Mouse (Mus musculus) urinary bladder, adult 18-20 months (tissue): ENCODE data around the gene Stx18.

Source experiments
- DNase-seq, 2 experiments: peaks; one replicate each; pipeline ENCODE4 v3.0.0; 2022; ENCODE audit warnings: low spot score in 2 of 2, mixed read lengths in 2 of 2

Stx18 gene

GRCm38 (mm10) chr5:38080472-38080871 lies 41.9 kb downstream of the Stx18 start:
- no peak for DNase-seq

DNA sequence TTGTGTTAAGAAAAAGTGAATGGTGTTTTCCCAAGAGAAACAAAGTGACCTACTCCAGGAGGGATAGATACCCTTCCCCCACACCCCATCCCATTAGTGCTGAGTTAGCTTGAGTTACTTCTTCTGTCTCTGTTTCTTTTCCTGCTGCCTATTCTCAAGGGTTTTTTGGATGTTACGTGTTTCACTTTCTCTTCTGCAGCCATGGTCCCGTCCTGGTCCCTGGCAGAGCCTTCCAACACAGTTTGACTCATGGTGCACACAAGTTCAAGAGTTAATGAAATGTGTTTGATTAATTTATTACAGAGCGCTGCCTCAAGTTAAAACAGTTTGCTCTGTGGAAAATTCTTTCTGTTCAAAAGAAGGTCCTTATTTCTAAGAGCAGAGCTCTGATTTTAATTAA lies 44.0 kb downstream of the Stx18 start:
- DNase-seq, result no peak

DNA sequence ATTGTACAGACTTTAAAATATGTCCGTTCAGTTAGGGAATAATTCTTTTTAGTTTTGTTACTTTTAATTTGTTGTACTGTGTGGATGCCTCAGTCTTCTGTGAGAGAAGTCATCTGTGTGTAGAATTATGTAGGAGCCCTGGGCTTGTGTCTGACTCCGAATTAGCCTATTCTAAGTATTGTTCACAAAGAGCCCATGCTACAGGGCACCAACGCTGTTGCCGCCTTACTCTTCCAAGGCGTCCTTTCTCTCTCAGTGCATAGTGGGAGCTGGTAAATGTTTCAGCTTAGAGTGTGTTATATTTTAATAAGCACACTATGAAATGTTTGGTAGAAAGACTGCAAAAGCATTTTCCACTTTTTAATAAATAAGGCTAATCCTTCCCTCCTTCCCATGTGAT lies 44.8 kb downstream of the Stx18 start:
- DNase-seq, result no peak

GRCm38 (mm10) chr5:38084616-38085015 lies 46.1 kb downstream of the Stx18 start:
- no peak for DNase-seq

- no peak for DNase-seq
Observed at GRCm38 (mm10) chr5:38085561-38086392, 47.2 kb downstream of the Stx18 start.

DNA sequence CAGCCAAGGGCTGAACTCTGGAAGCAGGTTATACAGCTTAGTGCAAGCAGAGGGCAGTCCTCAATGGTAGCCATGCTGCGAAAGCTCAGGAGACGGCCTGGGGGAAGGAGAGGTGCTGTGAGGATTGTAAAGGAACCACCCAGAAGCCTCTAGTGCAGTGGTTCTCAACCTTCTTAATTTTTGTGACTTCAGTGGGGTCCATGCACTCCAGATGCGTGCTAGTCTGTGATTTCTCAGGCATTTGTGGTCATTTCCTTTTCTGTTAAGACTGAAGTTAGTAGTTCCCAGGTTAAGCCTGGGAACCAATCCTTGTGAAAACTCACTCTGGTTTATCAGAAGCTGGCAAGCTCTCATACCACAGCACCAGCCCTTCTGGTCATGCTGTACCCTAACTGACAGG lies 51.6 kb downstream of the Stx18 start:
- DNase-seq, result no peak

GRCm38 (mm10) chr5:38090581-38090980 lies 52.0 kb downstream of the Stx18 start:
- no peak for DNase-seq

GRCm38 (mm10) chr5:38091046-38091965 lies 52.8 kb downstream of the Stx18 start:
- no peak for DNase-seq

GRCm38 (mm10) chr5:38091966-38092304 lies 53.4 kb downstream of the Stx18 start:
- no peak for DNase-seq

DNA sequence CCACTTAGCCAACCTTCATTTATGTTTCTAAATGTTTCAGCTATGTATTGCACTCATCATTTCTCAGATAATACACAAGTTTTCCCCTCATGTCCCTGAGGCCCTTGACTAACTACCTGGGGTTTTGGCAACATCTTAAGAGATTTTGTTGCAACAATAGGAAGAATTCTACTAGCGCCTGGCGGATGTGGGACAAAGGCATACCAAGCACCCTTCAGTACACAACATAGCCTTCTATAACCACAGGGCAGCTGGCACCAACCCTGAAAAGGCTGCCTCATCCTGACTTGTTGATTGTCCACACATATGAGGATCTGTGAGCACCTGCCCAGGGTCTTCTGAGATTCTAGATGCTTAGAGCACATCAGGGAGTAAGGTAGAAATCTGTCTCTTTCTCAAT lies 55.8 kb downstream of the Stx18 start:
- DNase-seq, result no peak

GRCm38 (mm10) chr5:38097501-38098093 lies 59.1 kb downstream of the Stx18 start:
- DNase-seq, result no peak

DNA sequence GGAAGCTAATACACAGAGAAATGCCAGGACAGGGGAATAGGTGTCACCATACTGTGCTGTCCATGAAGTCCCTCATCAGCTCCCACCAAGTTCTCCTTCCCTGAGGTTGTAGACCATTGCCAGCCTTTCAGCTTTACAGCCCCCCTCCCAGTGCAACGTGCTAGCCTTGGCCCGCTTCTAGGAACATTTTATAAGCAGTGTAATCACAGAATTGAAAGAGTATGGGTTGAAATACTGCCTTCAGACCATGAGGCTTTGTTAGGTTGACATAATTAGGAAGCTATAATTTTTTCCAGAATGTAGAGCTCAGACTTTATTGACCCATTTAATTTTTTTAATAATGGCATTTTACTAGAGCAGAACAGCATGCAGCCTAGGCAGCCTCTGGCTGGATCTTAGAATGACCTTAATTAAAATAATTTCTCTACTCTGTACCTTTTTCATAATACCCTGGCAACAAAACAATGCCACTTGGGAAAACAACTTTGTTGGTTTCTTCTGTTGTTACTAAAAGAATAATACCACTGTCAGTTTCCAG lies 60.7 kb downstream of the Stx18 start:
- DNase-seq, result no peak

DNA sequence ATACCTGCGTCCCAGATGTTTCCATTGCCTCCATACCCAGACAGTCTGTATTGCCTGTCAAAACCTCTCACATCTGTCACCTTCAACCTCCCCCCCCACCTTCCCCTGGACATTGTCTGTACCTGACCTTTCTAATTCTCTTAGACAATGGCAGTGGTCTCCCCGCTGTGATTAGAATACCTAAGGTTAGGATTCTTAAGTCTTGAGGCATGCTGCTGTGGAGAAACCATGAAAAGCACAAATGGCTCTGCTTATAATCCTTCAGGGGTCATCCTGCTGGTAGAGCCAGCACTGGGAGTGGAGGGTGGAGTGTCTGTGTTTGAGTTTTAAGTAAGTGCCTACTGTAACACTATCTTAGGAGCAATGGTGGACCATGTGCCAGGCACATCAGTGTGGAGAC lies 64.4 kb downstream of the Stx18 start:
- no peak for DNase-seq

- DNase-seq, result no peak
Observed at GRCm38 (mm10) chr5:38106080-38106697, 67.6 kb downstream of the Stx18 start.

- no peak for DNase-seq
Observed at GRCm38 (mm10) chr5:38106807-38107206, 68.3 kb downstream of the Stx18 start.

DNA sequence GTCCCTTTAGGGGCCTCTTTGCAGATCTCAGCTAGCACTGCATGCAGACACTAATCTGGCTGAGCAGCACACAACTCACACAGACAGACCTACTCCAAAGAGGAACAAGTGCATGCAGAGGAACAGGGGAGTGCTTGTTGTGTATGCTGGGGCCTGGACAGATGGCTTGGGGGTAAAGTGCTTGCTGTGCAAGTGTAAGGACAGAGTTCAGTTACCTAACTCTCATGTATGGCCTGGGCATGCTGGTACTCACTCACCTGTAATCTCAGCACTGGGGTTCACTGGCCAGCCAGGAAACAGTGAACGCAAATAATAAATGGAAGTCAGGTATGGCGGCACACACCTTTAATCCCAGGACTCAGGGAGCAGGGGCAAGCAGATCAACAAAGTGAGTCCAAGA lies 76.0 kb downstream of the Stx18 start:
- no peak for DNase-seq

DNA sequence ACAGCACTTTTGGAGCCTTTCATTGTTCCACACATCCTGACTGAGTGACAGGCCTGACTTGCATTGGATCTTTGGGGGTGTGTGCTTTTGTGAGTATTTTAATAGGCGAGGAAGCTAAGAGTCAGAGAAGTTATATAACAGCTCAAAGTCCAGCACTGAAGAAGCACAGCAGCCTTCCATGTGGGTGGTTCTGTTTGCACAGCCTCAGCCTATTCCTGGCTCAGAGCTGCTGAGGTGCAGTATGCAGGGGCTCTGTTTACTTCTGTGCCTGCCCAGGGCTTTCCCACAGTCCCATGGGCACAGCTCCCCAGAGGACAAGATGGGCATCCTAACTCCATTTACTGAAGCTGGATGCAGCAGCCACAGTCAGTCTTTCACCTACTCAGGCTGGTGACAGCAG lies 78.5 kb downstream of the Stx18 start:
- DNase-seq, result no peak

DNA sequence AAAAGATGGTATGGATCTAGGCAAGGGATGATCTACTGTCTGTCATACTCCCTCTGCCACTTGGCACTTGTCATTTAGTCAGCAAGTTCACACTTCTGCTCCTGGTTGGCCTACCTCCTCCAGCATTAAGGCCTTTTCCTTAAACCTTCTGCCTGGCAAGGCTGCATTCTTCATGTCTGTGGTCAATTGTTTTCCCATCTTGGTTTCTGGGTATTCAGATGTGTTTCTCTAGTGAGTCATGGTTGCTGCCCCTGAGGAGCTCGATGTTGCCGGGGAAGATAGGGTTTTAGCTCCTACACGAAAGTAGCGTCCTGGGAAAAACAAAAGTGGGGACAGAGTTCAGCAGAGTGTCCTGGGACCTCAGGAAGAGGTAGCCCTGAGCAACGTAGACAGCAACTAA lies 80.7 kb downstream of the Stx18 start:
- no peak for DNase-seq

- DNase-seq, result no peak
Observed at GRCm38 (mm10) chr5:38121699-38122098, 83.2 kb downstream of the Stx18 start.

DNA sequence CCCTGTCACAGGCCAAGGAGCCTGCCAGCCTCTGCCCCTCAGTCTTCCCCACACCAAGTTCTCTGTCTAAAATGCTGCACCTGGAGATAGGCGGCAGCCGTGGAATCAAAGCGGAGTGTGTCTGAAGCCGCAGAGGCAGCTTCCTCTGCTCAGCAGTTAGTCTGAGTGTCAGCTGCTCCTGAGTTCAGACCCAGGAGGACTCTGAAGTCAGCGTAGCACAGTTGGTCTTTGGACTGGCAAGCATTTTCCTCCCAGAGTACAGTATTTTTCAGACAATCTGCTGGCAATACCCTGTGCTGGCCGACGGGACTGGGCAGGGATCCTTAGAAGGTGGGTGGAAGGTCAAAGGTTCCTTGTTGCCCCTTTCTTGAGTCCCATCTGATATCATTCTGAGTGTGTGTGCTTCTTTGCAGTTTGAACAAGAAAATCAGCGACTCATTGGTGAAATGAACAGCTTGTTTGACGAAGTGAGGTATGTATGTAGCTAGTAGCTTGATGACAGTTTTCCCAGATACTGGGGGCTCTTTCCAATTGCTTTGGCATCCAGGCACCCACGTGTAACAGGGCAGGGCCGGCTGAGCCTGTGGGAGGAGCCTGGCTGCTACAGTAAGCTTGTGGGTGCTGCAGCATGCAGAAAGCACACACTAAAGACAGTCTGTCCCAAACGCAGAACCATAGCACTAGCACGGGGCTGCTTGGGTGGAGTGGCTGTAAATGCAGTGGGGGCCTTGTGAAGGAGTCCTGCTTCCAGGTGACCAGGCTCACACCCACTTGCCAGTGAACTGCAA lies 88.2 kb downstream of the Stx18 start:
- DNase-seq, result no peak

GRCm38 (mm10) chr5:38129339-38129738 lies 90.8 kb downstream of the Stx18 start:
- no peak for DNase-seq
